Mouse (Mus musculus) neural tube, embryonic 14.5 days (tissue): ENCODE data around the gene 2310033P09Rik. TPM values are rescaled to one million over a fixed set of nuclear protein-coding genes. Genes with fewer than 3 reads are reported as not detected.

ENCODE experiments used
- ATAC-seq: fragments of 200-750 bp; cut with Nextera tagmentation; 2 replicates; pipeline ENCODE4 v1.8.0; 2017; ENCODE audit warnings: low read depth, mild to moderate bottlenecking, moderate TSS enrichment, moderate library complexity
- H3K27ac ChIP-seq: fragments of 300-500 bp; sonication (generic); 2 replicates; pipeline ENCODE4 v1.5.1; 2014; ENCODE audit warnings: low read depth, mild to moderate bottlenecking, control low read depth, low read length, moderate library complexity, mixed read lengths
- H3K27me3 ChIP-seq: fragments of 300-500 bp; sonication (generic); 2 replicates; pipeline ENCODE4 v1.6.1; 2014; ENCODE audit warnings: low read length; ENCODE audit not compliant: control insufficient read depth, insufficient read depth
- H3K36me3 ChIP-seq: fragments of 300-500 bp; sonication (generic); 2 replicates; pipeline ENCODE4 v1.6.1; 2014; ENCODE audit warnings: low read length, mixed read lengths; ENCODE audit not compliant: control insufficient read depth, insufficient read depth
- H3K4me1 ChIP-seq: fragments of 300-500 bp; sonication (generic); 2 replicates; pipeline ENCODE4 v1.6.1; 2014; ENCODE audit warnings: low read length; ENCODE audit not compliant: control insufficient read depth, insufficient read depth
- H3K4me2 ChIP-seq: fragments of 300-500 bp; sonication (generic); 2 replicates; pipeline ENCODE4 v1.6.1; 2014; ENCODE audit warnings: mild to moderate bottlenecking, low read depth, low read length, control low read depth
- H3K4me3 ChIP-seq: fragments of 300-500 bp; sonication (generic); 2 replicates; pipeline ENCODE4 v1.5.1; 2014; ENCODE audit warnings: low read depth, low read length, control low read depth, mixed read lengths
- H3K9ac ChIP-seq: fragments of 300-500 bp; sonication (generic); replicated peaks from 2 replicates; pipeline ENCODE4 v1.6.1; 2014; ENCODE audit warnings: low read depth, mild to moderate bottlenecking, control low read depth, low read length, mixed read lengths
- H3K9me3 ChIP-seq: fragments of 300-500 bp; sonication (generic); 2 replicates; pipeline ENCODE4 v1.6.1; 2016; ENCODE audit warnings: low read length; ENCODE audit not compliant: control insufficient read depth
- WGBS: fragments of 180-500 bp; shearing (Covaris S2); extraction: QIAGEN DNeasy Blood & Tissue Kit; methylation state at CpG from one replicate; pipeline ENCODE4 v1.1.7; 2014; 5-methylcytosine and 5-hydroxymethylcytosine counted together
- polyA plus RNA-seq: library from polyadenylated mRNA; unstranded; fragments of >200 nt; fragmentation: Nextera tagmentation; extraction: Ambion mirVana; gene quantifications from 2 replicates; pipeline ENCODE4 v1.2.1, GENCODE M21; 2014

Gene 2310033P09Rik
- polyA plus RNA-seq: 22.4 and 25.4 TPM in 2 replicates

GRCm38 (mm10) chr11:59208153-59208831 is at the start of gene 2310033P09Rik:
Gene 2310033P09Rik, plus strand, starts transcription at chr11:59208321.
- Histone ChIP-seq H3K9ac (peak within 1 kb of the TSS; percentile 80), H3K27me3 (no peaks in the 10 kb centered on the region), H3K36me3 (peaks cover 30% of the 10 kb centered on the region), H3K9me3 (no peaks in the 10 kb centered on the region), H3K4me1 (peaks cover 9% of the 10 kb centered on the region), H3K27ac (peak within 1 kb of the TSS; percentile 89), H3K4me2 (peak within 1 kb of the TSS; percentile 80), H3K4me3 (peak within 1 kb of the TSS; percentile 92)
- WGBS: under 1% methylated on average over 67 of the region's 67 CpGs
- peak; percentile 87 for ATAC-seq

- H3K27me3 ChIP-seq: no peaks in the 10 kb centered on the region
- H3K27ac ChIP-seq: no peak overlapping the region
- no peaks in the 10 kb centered on the region for H3K9me3 ChIP-seq
- H3K4me1 ChIP-seq: peaks cover 9% of the 10 kb centered on the region
- H3K4me2 ChIP-seq: no peak overlapping the region
- WGBS: 93% methylated on average over 13 of the region's 13 CpGs
- no peak for ATAC-seq
- H3K4me3 ChIP-seq: no peak overlapping the region
- 0 out of 2 replicates have a peak, but pooled peaks cover 5% of the 10 kb centered on the region for H3K36me3 ChIP-seq
- H3K9ac ChIP-seq: no peak overlapping the region
Observed at GRCm38 (mm10) chr11:59159099-59159498, 49.0 kb upstream of the 2310033P09Rik start.

GRCm38 (mm10) chr11:59159558-59159957 is 48.6 kb upstream of the 2310033P09Rik start:
- Histone ChIP-seq H3K4me3 (no peak overlapping the region), H3K27ac (no peak overlapping the region), H3K4me2 (no peak overlapping the region), H3K36me3 (0 out of 2 replicates have a peak, but pooled peaks cover 5% of the 10 kb centered on the region), H3K4me1 (peaks cover 9% of the 10 kb centered on the region), H3K9ac (no peak overlapping the region), H3K9me3 (no peaks in the 10 kb centered on the region), H3K27me3 (no peaks in the 10 kb centered on the region)
- no peak for ATAC-seq
- WGBS: 94% methylated on average over 4 of the region's 4 CpGs

- Histone ChIP-seq H3K36me3 (0 out of 2 replicates have a peak, but pooled peaks cover 5% of the 10 kb centered on the region), H3K9ac (no peak overlapping the region), H3K9me3 (no peaks in the 10 kb centered on the region), H3K4me1 (peaks cover 9% of the 10 kb centered on the region), H3K27me3 (no peaks in the 10 kb centered on the region), H3K4me2 (no peak overlapping the region), H3K4me3 (no peak overlapping the region), H3K27ac (no peak overlapping the region)
- no peak for ATAC-seq
- 86% methylated on average over 5 of the region's 5 CpGs for WGBS
Observed at GRCm38 (mm10) chr11:59161398-59161797, 46.7 kb upstream of the 2310033P09Rik start.

- H3K9ac ChIP-seq: peak overlapping the region; percentile 46; the same call in 1 of the 2 replicates
- H3K27ac ChIP-seq: peak overlapping the region; percentile 100
- 70% methylated on average over 9 of the region's 9 CpGs for WGBS
- H3K9me3 ChIP-seq: no peaks in the 10 kb centered on the region
- 0 out of 2 replicates have a peak, but pooled peaks cover 3% of the 10 kb centered on the region for H3K36me3 ChIP-seq
- H3K4me3 ChIP-seq: peak overlapping the region; percentile 66
- peak overlapping the region; percentile 68 for H3K4me2 ChIP-seq
- peaks cover 9% of the 10 kb centered on the region for H3K4me1 ChIP-seq
- no peaks in the 10 kb centered on the region for H3K27me3 ChIP-seq
- peak; percentile 21 for ATAC-seq
Observed at GRCm38 (mm10) chr11:59162443-59163254, 45.5 kb upstream of the 2310033P09Rik start.

- Histone ChIP-seq H3K4me2 (peak within 1 kb of the TSS; percentile 68), H3K9me3 (no peaks in the 10 kb centered on the region), H3K9ac (peak within 1 kb of the TSS; percentile 80), H3K27ac (peak within 1 kb of the TSS; percentile 100), H3K4me1 (peaks cover 9% of the 10 kb centered on the region), H3K27me3 (no peaks in the 10 kb centered on the region), H3K4me3 (peak within 1 kb of the TSS; percentile 66), H3K36me3 (no peaks in the 10 kb centered on the region)
- peak; percentile 99 for ATAC-seq
- 4% methylated on average over 60 of the region's 68 CpGs for WGBS
Observed at GRCm38 (mm10) chr11:59163255-59164236, 44.6 kb upstream of the 2310033P09Rik start, which contains the start of gene Iba57. Gene Iba57, minus strand, starts transcription at chr11:59163739.

GRCm38 (mm10) chr11:59164384-59164783 is 43.7 kb upstream of the 2310033P09Rik start:
- H3K27me3 ChIP-seq: no peaks in the 10 kb centered on the region
- 0 out of 2 replicates have a peak overlapping the region, but pooled peaks have one; percentile 68 for H3K4me2 ChIP-seq
- H3K9ac ChIP-seq: no peak overlapping the region
- no peaks in the 10 kb centered on the region for H3K36me3 ChIP-seq
- H3K4me3 ChIP-seq: no peak overlapping the region; the same call in 1 of the 2 replicates
- no peak for ATAC-seq
- H3K4me1 ChIP-seq: peaks cover 9% of the 10 kb centered on the region
- no peak overlapping the region for H3K27ac ChIP-seq
- WGBS: 86% methylated on average over 9 of the region's 9 CpGs
- H3K9me3 ChIP-seq: no peaks in the 10 kb centered on the region

GRCm38 (mm10) chr11:59165616-59166241 is 42.4 kb upstream of the 2310033P09Rik start:
- peaks cover 9% of the 10 kb centered on the region for H3K4me1 ChIP-seq
- H3K27ac ChIP-seq: no peak overlapping the region
- 49% methylated on average over 2 of the region's 2 CpGs for WGBS
- ATAC-seq: no peak
- no peaks in the 10 kb centered on the region for H3K36me3 ChIP-seq
- no peaks in the 10 kb centered on the region for H3K9me3 ChIP-seq
- no peak overlapping the region for H3K4me3 ChIP-seq
- no peaks in the 10 kb centered on the region for H3K27me3 ChIP-seq
- H3K9ac ChIP-seq: no peak overlapping the region
- H3K4me2 ChIP-seq: no peak overlapping the region
